Mouse (Mus musculus) kidney, embryonic 16.5 days (tissue): ENCODE results near the gene Sppl2b. TPM values are rescaled to one million over a fixed set of nuclear protein-coding genes. Genes with fewer than 3 reads are reported as not detected.
"Not testable (repeated sequence)": the region's sequence is repeated elsewhere in the genome, so short reads cannot be mapped to it uniquely, and the experiment has no call there.

Experiments
- ATAC-seq: fragments of 200-750 bp; cut with Nextera tagmentation; 2 replicates; pipeline ENCODE4 v1.8.0; 2017; ENCODE audit warnings: moderate TSS enrichment; ENCODE audit not compliant: low FRiP score, low TSS enrichment
- H3K27ac ChIP-seq: fragments of 300-500 bp; sonication (generic); 2 replicates; pipeline ENCODE4 v1.5.1; 2014; ENCODE audit warnings: low read length
- H3K27me3 ChIP-seq: fragments of 300-500 bp; sonication (generic); 2 replicates; pipeline ENCODE4 v1.6.1; 2014; ENCODE audit warnings: low read length, control low read depth, mixed read lengths; ENCODE audit not compliant: insufficient read depth
- H3K36me3 ChIP-seq: fragments of 300-500 bp; sonication (generic); 2 replicates; pipeline ENCODE4 v1.6.1; 2014; ENCODE audit warnings: low read length, control low read depth, mixed read lengths; ENCODE audit not compliant: insufficient read depth
- H3K4me1 ChIP-seq: fragments of 300-500 bp; sonication (generic); 2 replicates; pipeline ENCODE4 v1.6.1; 2014; ENCODE audit warnings: low read length, control low read depth, mixed read lengths; ENCODE audit not compliant: insufficient read depth
- H3K4me2 ChIP-seq: fragments of 300-500 bp; sonication (generic); replicated peaks from 2 replicates; pipeline ENCODE4 v1.6.1; 2014; ENCODE audit warnings: low read depth, low read length
- H3K4me3 ChIP-seq: fragments of 300-500 bp; sonication (generic); 2 replicates; pipeline ENCODE4 v1.5.1; 2014; ENCODE audit warnings: mild to moderate bottlenecking, low read length
- H3K9ac ChIP-seq: fragments of 300-500 bp; sonication (generic); replicated peaks from 2 replicates; pipeline ENCODE4 v1.6.1; 2014; ENCODE audit warnings: low read length
- H3K9me3 ChIP-seq: fragments of 300-500 bp; sonication (generic); 2 replicates; pipeline ENCODE4 v1.6.1; 2016; ENCODE audit warnings: low read length, control low read depth
- WGBS: fragments of 180-500 bp; shearing (Covaris S2); extraction: QIAGEN DNeasy Blood & Tissue Kit; methylation state at CpG from one replicate; pipeline ENCODE4 v1.1.7; 2014; 5-methylcytosine and 5-hydroxymethylcytosine counted together
- polyA plus RNA-seq: library from polyadenylated mRNA; unstranded; fragments of >200 nt; fragmentation: Nextera tagmentation; extraction: Ambion mirVana; gene quantifications from 2 replicates; pipeline ENCODE4 v1.2.1, GENCODE M21; 2015

Sppl2b gene
- polyA plus RNA-seq, 1 experiment from 2014 or later, result 54.0 TPM

DNA sequence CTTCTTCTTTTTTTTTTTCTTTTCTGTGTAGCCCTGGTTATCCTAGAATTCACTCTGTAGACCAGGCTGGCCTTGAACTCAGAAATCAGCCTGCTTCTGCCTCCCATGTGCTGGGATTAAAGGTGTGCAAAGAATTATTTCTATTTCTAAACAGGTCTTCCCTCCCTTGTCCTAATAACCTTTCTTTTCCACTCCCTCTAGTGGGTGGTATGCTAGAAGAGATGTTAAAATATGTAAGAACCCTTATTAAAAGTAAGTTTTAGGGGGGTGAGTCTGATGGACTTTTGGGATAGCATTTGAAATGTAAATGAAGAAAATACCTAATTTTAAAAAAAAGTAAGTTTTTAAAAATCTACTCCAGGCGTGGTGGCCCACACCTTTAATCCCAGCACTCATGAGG, 31.8 kb upstream of the Sppl2b start:
- Histone ChIP-seq H3K9ac (no peak overlapping the region), H3K9me3 (no peaks in the 10 kb centered on the region), H3K36me3 (no peaks in the 10 kb centered on the region), H3K27ac (no peak overlapping the region), H3K4me1 (peaks cover 17% of the 10 kb centered on the region), H3K4me2 (no peak overlapping the region), H3K27me3 (no peaks in the 10 kb centered on the region), H3K4me3 (no peak overlapping the region)
- WGBS, result 83% methylated on average over 1 of the region's 1 CpGs
- ATAC-seq, result no peak

DNA sequence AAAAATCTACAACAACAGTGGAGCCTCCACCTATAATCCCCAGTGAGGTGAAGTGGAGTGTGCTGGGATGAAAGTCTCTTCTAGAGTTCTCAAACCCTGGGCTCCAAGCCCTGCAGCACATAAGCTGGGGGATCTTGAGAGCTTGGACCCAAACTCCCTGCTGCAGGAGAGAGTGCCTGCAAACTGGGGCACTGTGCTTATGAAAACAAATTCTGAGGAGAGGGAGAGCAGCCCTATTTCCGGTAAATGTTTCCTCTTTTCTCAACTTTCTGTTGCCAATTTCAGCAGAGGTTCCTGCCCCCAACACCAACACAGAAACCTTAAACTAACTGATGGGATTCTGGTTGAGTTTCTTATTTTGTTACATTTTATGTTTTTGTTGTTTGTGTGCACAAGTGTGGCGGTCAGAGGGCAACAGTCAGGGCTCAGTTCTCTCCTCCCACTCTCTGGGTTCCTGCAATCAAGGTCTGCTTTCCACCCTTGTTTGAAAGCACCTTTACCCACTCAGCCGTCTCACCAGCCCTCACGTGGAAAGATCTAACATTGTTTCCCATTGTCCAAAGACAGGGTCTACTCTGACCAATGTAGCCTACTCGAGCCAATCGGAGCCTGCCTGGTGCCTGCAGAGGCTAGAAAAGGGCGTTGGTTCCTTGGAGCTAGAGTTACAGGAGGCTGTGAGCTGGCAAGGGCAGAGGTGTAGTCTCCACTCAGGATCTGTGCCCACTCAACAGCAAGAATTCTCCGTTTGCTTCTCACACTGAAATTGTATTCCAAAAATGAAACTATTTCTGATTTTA, 31.0 kb upstream of the Sppl2b start:
- H3K27me3 ChIP-seq, result no peaks in the 10 kb centered on the region
- no peak overlapping the region for H3K4me3 ChIP-seq
- H3K36me3 ChIP-seq, result no peaks in the 10 kb centered on the region
- H3K4me2 ChIP-seq, result 0 out of 2 replicates have a peak overlapping the region, but pooled peaks have one; percentile 2
- WGBS, result 32% methylated on average over 8 of the region's 8 CpGs
- H3K9me3 ChIP-seq, result no peaks in the 10 kb centered on the region
- no peak for ATAC-seq
- H3K4me1 ChIP-seq, result peaks cover 19% of the 10 kb centered on the region
- peak overlapping the region; percentile 57 for H3K27ac ChIP-seq
- 0 out of 2 replicates have a peak overlapping the region, but pooled peaks have one; percentile 7 for H3K9ac ChIP-seq

DNA sequence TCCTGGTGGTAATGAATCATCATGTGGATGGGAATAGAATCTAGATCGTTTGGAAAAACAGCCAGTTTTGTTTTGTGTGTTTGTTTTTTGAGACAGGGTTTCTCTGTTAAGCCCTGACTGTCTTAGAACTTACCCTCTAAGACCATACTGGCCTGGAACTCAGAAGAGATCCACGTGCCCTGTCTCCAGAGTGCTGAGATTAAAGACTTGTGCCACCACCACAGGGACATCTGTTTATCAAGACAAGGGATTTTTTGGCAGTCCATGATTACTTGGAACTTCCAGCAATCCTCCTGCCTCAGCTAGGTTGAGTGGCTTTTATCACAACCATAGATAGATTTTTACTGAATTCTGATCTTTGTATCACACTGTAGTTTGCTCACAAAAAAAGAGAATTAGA, 30.2 kb upstream of the Sppl2b start:
- 66% methylated on average over 2 of the region's 2 CpGs for WGBS

DNA sequence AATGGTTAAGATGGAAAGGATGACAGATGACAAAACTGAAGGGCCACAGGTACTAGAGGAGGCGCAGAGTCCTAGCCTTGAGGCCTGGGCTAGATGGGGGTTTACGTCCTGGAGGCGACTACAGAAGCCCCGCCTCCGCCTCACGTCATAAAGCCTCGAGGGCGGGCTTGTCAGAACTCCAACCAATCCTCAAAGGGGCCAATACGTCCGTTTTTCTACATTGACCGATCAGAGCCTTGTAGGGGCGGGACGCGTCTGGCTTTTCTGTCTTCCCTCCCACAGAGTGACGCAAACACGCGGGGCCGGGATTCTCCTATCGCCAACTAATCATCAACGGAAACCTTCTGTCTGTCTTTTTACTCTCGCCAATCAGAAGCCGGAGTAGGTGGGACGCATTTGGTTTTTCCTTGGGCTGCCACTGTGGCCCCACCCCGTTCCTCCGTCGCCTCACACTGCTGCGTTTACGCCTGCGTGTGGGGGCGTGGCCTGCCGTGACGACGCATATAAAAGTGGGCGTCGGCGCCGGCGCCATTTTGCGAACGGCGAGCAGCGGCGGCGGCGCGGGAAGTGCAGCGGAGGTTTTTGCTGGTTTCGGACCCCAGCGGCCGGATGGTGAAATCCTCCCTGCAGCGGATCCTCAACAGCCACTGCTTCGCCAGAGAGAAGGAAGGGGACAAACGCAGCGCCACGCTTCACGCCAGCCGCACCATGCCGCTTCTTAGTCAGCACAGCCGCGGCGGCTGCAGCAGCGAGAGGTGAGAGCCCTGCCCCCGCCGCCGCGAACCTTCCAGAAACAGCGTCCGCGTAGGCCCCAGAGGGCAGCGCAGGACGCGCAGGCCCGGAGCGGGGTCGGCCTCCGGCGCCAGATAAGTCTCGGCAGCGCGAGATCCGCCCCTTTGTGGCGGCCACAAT, 28.7 kb upstream of the Sppl2b start, which contains the start of gene Oaz1:
TSS of gene Oaz1 (plus strand) at position 506 of the 912 bp plus-strand sequence.
- Histone ChIP-seq H3K27me3 (no peaks in the 10 kb centered on the region), H3K4me1 (peaks cover 38% of the 10 kb centered on the region), H3K9ac (peak within 1 kb of the TSS; percentile 96), H3K27ac (peak within 1 kb of the TSS; percentile 90), H3K4me3 (peak within 1 kb of the TSS; percentile 64), H3K36me3 (peaks cover 13% of the 10 kb centered on the region), H3K4me2 (peak within 1 kb of the TSS; percentile 94), H3K9me3 (no peaks in the 10 kb centered on the region)
- ATAC-seq, result peak; percentile 97
- under 1% methylated on average over 80 of the region's 82 CpGs for WGBS

More for the DNA sequence above, 30.2 kb upstream of the Sppl2b start:
- Histone ChIP-seq H3K9me3 (no peaks in the 10 kb centered on the region), H3K36me3 (peaks cover 7% of the 10 kb centered on the region), H3K4me3 (no peak overlapping the region), H3K27ac (no peak overlapping the region), H3K27me3 (no peaks in the 10 kb centered on the region), H3K4me1 (peaks cover 27% of the 10 kb centered on the region), H3K4me2 (no peak overlapping the region), H3K9ac (no peak overlapping the region)
- no peak for ATAC-seq

DNA sequence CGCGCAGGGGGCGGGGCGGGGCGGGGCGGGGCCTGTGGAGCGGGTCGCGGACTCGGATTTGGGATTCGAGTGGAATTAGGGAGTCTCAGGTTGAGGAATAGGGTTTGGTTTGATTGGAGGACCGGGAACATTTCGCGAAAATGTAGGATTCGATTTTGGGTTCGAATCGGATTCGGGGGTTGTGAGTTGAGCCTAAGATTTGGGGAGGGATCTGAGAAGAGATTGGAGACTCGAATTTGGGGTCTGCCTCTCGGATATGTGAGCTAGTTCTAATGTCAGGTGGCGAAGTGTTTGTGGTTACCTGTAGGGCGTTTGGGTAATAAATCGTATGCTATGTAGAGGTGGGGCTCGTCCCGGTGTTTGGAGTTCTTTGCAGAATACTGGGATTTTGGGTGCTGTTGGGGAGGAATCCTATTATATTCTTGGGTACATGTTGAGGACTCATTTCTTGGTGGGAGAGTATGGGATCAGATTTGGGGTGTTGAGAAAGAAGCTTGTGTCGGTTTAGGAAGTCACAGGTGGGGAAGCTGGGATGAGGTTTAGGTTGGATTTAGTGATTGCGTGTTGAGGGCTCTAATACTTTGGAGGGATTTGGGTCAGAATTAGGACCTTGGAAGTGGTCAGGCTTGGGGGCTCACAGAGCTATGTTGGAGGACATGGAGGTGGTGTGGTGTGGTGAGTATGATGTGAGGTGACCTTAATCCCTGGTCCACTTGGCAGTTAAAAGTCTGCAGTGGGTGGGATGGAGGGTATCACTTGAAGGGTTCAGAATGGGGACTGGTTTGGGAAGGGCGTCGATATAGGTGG, 27.8 kb upstream of the Sppl2b start:
- peaks cover 13% of the 10 kb centered on the region for H3K36me3 ChIP-seq
- H3K27me3 ChIP-seq, result no peaks in the 10 kb centered on the region
- peaks cover 38% of the 10 kb centered on the region for H3K4me1 ChIP-seq
- H3K4me3 ChIP-seq, result peak overlapping the region; percentile 64
- 4% methylated on average over 29 of the region's 29 CpGs for WGBS
- H3K9ac ChIP-seq, result peak overlapping the region; percentile 96
- no peak for ATAC-seq
- peak overlapping the region; percentile 90 for H3K27ac ChIP-seq
- peak overlapping the region; percentile 94 for H3K4me2 ChIP-seq
- no peaks in the 10 kb centered on the region for H3K9me3 ChIP-seq

DNA sequence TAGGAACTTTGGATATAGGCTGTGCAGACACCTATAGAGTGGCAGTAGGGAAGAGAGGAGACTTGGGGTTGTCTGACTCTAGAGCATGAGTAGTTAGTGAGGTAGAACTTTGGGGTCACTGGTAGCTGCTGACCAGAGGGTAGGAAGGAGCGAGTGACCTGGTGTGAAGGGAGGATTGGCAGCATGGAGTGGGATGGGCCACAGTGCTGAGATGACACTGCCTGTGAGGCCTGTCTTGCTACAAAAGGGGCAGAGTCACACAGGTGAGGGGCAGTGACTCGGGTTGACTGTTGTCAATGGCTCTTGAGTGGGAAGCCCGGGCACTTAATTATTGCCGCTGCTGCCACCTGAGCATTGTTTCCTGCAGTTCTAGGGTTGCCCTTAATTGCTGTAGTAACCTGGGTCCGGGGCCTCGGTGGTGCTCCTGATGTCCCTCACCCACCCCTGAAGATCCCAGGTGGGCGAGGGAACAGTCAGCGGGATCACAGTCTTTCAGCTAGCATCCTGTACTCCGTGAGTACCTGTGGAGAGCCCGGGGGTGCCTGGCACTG, 27.1 kb upstream of the Sppl2b start:
- H3K4me1 ChIP-seq, result peaks cover 38% of the 10 kb centered on the region
- H3K36me3 ChIP-seq, result peaks cover 13% of the 10 kb centered on the region
- H3K9me3 ChIP-seq, result no peaks in the 10 kb centered on the region
- peak overlapping the region; percentile 94 for H3K4me2 ChIP-seq
- no peaks in the 10 kb centered on the region for H3K27me3 ChIP-seq
- 66% methylated on average over 10 of the region's 10 CpGs for WGBS
- ATAC-seq, result no peak
- peak overlapping the region; percentile 96 for H3K9ac ChIP-seq
- peak overlapping the region; percentile 64 for H3K4me3 ChIP-seq
- no peak overlapping the region for H3K27ac ChIP-seq

DNA sequence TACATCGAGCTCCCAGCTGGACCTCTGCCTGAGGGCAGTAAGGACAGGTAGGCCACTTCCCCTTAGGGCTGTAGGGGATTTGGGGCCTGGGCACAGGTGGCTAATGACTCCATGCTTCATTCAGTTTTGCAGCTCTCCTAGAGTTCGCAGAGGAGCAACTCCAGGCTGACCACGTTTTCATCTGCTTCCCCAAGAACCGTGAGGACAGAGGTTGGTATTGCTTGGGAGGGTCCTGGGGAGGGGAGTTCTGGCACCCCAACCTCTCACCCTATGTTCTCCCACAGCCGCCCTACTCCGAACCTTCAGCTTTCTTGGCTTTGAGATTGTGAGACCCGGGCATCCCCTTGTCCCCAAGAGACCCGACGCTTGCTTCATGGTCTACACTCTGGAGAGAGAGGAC, 26.5 kb upstream of the Sppl2b start:
- H3K4me2 ChIP-seq, result peak overlapping the region; percentile 94
- not testable (repeated sequence) for H3K27ac ChIP-seq, ATAC-seq, H3K27me3 ChIP-seq, H3K9ac ChIP-seq, H3K9me3 ChIP-seq
- WGBS, result 72% methylated on average over 8 of the region's 9 CpGs
- H3K4me3 ChIP-seq, result peak overlapping the region; percentile 64; the same call in 1 of the 2 replicates
- H3K4me1 ChIP-seq, result peaks cover 38% of the 10 kb centered on the region
- H3K36me3 ChIP-seq, result peaks cover 13% of the 10 kb centered on the region

DNA sequence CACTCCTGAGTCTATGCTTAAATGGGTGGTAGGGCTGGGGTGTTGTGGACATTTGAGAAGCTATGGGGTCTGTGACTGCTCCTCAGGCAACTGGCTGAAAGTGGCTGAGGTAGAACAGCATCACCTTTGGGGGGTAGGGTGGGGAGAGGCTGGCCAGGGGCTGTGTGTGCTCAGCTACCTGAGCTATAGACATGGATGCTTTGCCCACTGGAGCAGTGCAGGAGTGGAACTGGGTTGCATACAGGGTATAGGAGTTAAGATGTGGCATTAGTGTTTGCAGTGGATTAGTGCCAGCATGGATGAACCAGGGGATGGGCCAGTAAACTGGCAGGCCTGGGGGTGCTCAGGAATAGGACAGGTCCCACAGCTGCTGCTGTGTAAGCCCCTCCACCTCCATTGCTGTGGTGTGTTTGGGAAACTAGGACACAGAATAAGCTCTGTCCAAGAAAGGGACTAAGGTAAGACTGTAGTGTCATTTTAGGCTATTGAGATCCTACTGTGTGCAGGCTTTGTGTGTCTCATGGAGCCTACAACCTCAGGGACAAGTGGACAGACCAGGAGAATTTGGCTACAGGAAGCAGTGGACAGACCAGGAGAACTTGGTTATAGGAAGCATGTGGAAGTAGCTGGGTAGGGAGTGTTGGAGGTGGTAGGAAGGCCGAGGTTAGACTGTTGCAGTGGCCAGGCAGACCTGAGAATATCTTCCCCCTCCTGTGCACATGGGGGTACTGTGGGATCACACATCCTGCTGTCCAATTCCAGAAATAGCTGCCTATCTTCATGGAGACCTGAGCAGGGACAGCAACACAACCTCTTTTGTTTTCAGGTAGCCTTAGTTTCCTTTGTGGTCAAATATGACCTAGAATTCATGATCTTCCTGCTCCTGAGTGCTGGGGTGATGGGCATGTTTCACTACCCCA, 25.5 kb upstream of the Sppl2b start:
- H3K4me3 ChIP-seq, result no peak overlapping the region
- H3K27ac ChIP-seq, result no peak overlapping the region
- ATAC-seq, result no peak
- peaks cover 14% of the 10 kb centered on the region for H3K27me3 ChIP-seq
- H3K9me3 ChIP-seq, result peaks cover 5% of the 10 kb centered on the region; the same call in 1 of the 2 replicates
- H3K4me2 ChIP-seq, result no peak overlapping the region
- peaks cover 32% of the 10 kb centered on the region for H3K4me1 ChIP-seq
- no peak overlapping the region for H3K9ac ChIP-seq
- WGBS, result 61% methylated on average over 1 of the region's 1 CpGs
- H3K36me3 ChIP-seq, result peaks cover 13% of the 10 kb centered on the region
